Mouse (Mus musculus) adrenal gland, postnatal 14 days (tissue): ENCODE measurements around the gene Trnt1. TPM values are rescaled to one million over a fixed set of nuclear protein-coding genes. Genes with fewer than 3 reads are reported as not detected.

Experiments
- DNase-seq: peaks from one replicate; pipeline ENCODE4 v3.0.0; 2021; ENCODE audit warnings: mixed read lengths
- long read RNA-seq, 2 experiments: library from polyadenylated mRNA; stranded (forward); transcript quantifications; one replicate each; pipeline ENCODE4 v2.0.0; 2021
- total RNA-seq: library from RNA; stranded (reverse); gene quantifications from 2 replicates; pipeline ENCODE4 v1.2.3, GENCODE M21; 2021

The Trnt1 gene
- total RNA-seq, result 52.6 and 55.7 TPM in 2 replicates
- long read RNA-seq, experiment 1, transcript Trnt1-201 (9 exons, 2,283 nt), result major isoform, 26 of 72 reads
- long read RNA-seq, experiment 1, transcript Trnt1-203 (9 exons, 1,398 nt), result minor isoform, 16 of 72 reads
- long read RNA-seq, experiment 1, partial matches to known transcripts, result 20 of 72 reads
- long read RNA-seq, experiment 1, other reads (novel, unspliced or antisense), result 9 of 72 reads
- long read RNA-seq, experiment 2, transcript Trnt1-201 (9 exons, 2,283 nt), result minor isoform, 10 of 37 reads
- long read RNA-seq, experiment 2, transcript Trnt1-203 (9 exons, 1,398 nt), result major isoform, 13 of 37 reads
- long read RNA-seq, experiment 2, partial matches to known transcripts, result 9 of 37 reads
- long read RNA-seq, experiment 2, other reads (novel, unspliced or antisense), result 5 of 37 reads

- peak; percentile 99 for DNase-seq
Observed at GRCm38 (mm10) chr6:106768640-106769289, at the start of gene Trnt1. TSS of gene Trnt1 (plus strand) at chr6:106769120.

DNA sequence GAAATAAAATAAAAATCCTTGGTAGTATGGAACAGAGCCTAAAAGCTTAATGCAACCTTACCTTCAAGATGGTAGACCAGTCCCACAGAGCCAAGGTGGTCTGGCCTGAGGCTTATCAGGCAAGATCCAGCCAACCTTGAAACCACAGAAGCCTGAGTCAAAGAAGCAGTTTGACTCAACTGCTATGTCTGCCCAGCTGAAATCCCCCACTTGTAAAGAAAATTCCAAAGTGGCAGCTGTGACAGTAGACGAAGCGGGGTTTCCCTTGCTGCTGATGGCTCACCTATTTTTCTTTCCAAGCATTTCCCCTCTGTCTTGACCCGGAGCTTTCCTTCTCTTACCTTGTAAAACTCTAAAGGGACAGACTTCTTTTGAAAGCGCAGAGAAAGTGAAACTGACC, 43.3 kb upstream of the Trnt1 start:
- no peak for DNase-seq

GRCm38 (mm10) chr6:106726078-106726477, 42.8 kb upstream of the Trnt1 start:
- DNase-seq, result no peak

DNA sequence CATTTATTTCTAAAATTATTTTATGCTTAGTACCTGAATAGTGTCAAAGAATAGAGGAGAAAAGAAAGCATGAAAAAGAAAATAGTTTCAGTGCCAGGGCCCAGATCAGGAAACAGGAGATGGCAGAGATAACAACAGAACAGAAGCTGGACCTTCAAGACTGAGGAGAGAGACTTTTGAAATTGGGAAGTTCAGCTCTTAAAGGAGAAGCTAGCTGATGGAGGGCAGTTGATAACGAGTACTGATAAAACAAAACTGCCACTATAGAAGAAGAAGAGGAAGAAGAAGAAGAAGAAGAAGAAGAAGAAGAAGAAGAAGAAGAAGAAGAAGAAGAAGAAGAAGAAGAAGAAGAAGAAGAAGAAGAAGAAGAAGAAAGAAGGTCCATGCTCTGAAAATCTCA, 41.2 kb upstream of the Trnt1 start:
- no peak for DNase-seq

GRCm38 (mm10) chr6:106729682-106730314, 39.1 kb upstream of the Trnt1 start:
- DNase-seq, result no peak

- DNase-seq, result no peak
Observed at GRCm38 (mm10) chr6:106732563-106732962, 36.4 kb upstream of the Trnt1 start.

DNA sequence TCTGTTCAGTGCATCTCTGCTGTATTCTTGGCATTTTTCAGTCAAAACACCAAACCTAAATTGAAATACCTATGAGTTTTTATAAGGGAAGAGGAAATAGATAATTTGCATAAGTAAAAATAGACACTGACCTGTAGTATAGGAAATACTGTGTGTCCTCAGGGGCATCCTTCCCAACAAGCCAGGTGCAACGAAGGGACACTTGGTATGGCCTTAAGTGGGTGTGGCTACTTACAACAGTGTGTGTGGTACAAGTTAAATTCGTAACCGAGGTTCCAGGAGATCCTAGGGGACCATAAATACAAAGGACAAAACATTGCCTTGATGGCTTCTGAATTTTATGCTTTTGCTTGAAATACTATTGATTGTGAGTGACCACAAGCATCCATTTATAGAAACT, 30.7 kb upstream of the Trnt1 start:
- DNase-seq, result no peak

GRCm38 (mm10) chr6:106740244-106740825, 28.6 kb upstream of the Trnt1 start:
- no peak for DNase-seq

DNA sequence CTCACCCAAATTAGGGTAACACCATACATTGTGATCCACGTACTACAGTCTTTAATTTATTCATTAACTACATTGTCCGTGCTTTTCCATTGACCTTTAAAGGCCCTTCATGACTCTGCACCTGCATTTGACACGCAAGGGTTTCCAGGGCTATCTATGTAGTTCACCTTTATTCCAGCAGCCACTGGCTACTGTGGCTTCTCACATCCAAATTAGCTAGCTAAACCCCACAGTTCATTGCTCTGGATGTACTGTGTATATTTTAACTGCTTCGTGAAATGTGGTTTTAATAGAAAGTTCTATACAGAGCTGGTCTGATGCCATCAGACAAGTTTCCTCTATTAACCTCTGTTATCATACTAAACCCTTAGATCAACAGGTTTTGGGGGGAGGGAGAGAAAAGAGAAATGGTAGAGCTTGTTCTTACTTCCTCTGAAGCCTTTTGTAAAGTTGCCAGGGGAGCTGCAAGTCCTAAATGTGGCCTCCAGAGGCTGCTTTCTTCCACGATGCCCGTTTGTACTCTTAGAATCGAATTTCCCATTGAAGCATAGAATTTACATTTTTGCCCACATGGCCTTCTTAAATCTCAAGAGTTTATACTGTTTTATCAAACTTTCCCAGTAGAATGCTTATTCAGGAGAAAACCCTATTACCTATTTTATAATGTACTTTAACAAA, 25.2 kb upstream of the Trnt1 start:
- DNase-seq, result no peak

DNA sequence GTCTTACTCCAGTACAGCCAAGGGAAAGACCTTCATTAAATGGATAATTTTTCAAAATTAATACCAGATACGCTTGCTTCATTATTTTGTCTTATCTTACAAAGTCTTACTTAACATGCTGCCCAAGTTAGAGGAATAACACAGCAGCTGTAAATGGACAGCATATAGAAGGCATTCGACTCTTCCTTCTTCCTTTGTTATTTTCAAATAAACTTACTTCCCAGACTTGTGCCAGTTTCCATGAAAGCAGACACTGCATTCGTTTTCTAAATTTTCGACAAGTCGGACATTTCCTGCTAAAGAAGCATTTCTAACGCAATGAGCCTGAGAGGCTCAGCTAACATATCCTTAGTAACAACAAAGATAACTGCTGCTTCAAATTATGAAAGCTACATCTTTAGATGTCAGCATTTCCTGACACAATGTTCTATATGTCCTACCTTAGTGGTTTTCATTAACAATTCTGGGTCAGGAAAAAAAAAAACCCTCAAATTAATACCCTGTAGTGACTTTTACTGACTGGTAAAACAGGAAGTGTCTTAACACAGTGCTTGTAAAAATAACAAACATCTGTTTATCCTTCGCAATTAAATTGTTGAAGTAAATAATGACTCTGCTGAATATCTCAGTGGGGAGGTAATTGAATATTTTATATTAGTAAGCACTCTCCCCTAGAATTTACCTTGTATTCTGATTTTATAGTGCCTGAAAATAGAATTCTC, 23.1 kb upstream of the Trnt1 start:
- no peak for DNase-seq

DNA sequence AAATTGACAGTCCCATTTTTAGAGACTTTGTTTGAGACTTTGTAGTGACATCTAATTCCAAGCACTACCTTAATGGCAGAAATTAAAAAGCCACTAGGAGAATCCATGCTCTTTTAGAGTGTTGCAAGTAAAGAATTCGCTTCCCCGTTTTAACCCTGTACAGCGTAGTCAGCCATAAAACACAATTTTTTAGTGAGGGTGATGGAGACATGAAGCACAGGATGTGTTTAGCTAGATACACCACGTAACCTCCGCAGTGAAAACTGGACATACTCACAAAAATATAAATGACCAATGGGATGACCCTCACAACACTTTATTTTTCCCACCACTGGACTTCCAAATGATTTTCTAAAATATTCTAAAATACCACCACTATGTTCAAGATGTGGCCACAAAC, 21.7 kb upstream of the Trnt1 start:
- DNase-seq, result no peak

- DNase-seq, result no peak
Observed at GRCm38 (mm10) chr6:106747804-106748203, 21.1 kb upstream of the Trnt1 start.

- no peak for DNase-seq
Observed at GRCm38 (mm10) chr6:106748887-106749388, 20.0 kb upstream of the Trnt1 start, which contains the start of gene Il5ra. TSS of gene Il5ra (minus strand) at chr6:106749037.

DNA sequence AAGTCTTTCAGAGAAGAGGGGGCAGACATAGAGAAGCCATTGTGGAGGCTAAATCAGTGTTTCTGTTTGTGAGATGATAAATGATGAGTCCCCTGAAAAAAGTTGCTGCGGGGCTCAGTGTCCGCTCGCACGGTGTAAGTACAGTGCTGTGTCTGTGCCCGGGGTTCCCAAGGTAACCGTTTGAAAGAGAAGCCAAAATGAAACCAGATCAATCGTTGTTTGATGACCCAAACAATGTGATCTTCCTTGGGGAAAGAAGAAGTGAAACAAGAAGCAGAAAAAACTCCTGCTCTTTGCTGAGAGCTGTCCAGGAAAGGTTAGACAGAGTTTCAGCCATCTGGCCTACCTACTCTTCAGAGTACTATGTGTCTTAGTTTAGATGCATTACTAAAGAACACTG, 18.6 kb upstream of the Trnt1 start:
- no peak for DNase-seq

DNA sequence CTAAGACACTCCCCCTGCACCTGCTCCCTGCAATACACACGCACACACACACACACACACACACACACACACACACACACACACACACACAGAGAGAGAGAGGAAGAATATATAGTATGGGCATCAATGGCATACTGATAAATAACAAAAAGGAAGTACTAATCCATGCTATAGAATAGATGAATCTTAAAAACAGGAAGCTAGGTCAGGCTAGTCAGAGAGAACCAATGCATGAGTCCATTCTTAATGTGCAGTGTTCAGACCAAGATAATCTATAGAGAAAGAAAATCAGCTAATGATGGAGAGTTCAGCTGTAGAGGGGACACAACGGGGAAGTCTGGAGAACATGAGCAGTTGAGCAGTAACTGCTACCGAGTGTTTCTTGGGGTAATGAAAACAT, 10.6 kb upstream of the Trnt1 start:
- no peak for DNase-seq

DNA sequence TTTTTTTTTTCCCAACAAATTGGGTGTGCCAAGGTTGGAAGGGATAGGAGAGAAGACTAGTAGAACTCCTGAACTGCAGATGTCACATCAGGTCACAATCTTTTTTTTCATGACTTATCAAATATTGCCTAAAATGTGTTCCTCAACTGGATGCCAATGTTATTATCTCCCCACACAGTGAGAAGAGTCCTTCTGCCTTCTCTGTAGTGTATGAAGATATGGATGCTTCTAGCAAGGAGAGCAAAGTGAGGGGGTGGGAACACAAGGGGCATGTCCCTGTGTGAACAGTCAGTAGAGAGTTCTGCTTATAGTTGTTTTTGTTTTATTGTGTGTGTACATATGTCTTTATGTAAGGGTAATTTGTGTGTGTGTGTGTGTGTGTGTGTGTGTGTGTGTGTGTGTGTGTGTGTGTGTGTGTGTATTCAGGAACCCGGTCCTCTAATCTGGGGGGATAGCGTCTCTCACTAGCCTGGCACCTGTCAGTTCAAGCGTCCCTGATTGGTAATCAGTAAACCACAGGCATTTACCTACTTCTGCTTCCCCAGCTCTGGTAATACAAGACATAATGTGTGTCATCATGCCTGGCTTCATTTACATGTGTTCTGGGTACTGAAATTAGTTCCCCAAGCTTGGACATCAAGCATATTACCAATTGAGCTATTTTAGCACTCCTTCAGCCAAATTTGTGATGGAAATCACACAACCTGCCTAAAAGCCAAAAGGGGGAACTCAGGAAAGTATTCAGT, 8.3 kb upstream of the Trnt1 start:
- no peak for DNase-seq

DNA sequence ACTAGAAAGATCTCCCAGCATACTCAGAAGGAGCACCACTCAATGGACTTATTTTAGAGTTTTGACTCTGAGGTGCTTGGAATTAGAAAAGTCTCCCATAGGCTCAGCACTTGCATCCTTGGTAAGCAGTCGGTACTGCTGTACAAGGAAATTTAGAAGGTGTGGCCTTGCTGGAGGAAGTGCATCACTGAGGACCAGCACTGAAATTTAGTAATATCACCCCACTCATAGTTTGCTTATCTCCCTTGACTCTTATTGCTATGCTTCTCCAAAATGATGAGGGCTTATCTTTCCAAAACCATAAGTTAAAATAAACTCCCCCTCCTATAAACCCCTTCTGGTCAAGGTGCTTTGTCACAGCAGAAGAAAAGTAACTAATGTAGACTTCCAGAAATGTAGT, 7.4 kb upstream of the Trnt1 start:
- no peak for DNase-seq

- no peak for DNase-seq
Observed at GRCm38 (mm10) chr6:106765892-106766291, 3.0 kb upstream of the Trnt1 start.

- no peak for DNase-seq
Observed at GRCm38 (mm10) chr6:106766774-106767173, 2.1 kb upstream of the Trnt1 start.

- DNase-seq, result peak; percentile 55
Observed at GRCm38 (mm10) chr6:106769290-106769866, 458 bp downstream of the Trnt1 start.
